Mouse (Mus musculus) testis, postnatal 14 days (tissue): ENCODE data around the gene Gpr62.
"Not testable (repeated sequence)": the region's sequence is repeated elsewhere in the genome, so short reads cannot be mapped to it uniquely, and the experiment has no call there.

Experiments
- DNase-seq: peaks from one replicate; pipeline ENCODE4 v3.0.0; 2021; ENCODE audit warnings: low spot score

The Gpr62 gene

DNA sequence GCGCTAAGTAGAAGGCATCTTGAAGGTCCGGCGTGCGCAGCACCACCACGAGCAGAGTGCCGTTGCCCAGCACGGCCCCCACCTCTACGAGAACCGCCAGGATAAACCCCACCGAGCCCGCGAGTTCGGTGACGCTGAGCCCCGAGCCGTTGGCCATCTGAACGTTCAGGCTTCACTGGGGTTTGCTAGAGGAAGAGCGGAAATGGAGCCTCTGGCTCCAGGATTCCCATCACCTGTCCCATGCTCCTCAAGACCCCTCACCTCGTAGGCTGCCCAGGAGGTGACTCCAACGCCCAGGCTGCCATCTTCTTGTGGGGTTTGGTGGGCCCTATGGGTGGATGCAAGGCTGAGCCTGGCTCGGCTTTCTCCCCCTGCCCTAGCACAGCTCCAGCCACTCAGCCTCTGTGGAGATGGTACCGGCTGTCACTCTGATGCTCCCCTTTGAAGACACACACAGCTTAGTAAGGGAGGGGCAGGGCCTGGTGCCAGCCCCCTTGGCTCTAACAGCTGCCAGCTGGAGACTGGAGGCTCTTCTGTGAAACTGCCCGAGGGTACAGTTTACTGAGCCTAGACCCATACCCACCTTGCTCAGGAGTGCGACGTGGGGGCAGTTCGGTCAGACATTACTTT lies at the start of gene Gpr62:
Gene Gpr62, minus strand, starts transcription at position 368 of the 630 bp plus-strand sequence.
- no peak for DNase-seq

DNA sequence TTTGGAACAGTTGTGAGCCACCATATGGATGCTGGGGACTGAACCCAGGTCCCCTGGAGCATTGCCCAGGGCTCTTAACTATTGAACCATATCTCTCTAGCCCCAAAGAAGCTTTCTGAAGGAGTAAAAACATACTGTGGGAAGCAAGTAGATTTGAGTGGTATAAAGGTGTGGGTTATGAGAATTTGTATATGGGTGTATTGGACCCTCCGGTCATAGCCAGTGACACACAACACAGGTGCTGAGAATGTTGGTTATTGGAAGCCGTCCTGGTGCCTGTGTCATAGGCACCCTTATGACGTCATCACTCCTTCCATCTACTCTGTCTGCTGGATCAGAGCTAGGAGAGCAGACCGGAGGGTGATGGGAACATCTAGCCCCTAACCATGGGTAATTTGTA lies 48.5 kb upstream of the Gpr62 start, which contains the start of gene Iqcf5:
Gene Iqcf5, plus strand, starts transcription at position 301 of the 400 bp plus-strand sequence.
- DNase-seq = no peak

DNA sequence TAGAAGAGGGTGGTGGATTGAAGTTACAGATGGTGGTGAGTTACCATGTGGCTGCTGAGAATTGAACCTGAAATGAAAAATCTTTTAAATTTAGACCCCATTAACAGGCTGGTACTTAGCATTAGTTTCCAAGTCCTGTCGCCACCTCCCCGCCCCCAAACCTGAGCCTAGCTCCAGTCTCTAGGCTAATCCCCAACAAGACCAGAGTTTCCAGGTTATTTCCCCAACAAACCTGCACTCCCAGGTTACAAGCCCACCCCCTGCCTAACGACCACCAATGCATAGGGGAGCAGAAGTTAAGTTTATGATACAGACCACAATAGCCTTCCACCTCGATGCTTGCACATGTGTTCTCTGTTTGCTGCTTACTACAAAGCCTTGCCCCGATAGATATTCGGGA lies 47.8 kb upstream of the Gpr62 start:
- no peak for DNase-seq

DNA sequence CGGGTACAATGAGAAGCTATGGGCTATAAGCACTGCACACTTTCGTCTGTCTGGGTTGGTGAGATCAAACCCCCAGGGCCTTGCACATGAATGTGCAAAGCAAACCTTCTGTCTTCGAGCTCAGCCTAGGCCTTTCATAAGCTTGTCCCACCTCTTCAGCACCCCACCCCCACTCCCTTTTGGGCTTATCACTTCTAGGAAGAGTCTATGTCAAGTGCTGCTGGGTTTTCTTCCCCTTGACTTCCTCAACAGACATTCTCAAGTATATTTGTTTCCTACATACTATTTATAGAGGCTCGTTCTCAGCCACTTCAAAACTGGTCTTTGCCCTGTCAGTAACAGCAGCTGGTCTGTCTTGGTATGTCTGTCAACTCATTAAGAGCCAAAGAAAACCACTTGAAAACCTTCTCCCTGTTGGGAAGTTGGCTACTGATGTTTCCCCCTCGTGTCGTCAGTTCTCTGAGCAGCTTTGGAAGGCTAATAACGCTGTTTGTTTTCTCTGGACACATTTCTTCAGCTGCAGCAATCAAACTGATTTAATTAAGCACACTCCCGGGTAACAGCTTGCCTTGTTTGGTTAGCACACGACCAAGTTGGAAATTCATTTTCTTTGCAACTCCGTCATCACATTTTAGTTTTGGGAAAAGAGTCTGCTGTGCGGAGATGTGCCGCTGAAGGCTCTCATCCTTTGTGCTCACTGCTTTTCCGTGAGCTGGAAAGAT lies 47.2 kb upstream of the Gpr62 start:
- no peak for DNase-seq

GRCm38 (mm10) chr9:106509356-106509755 lies 43.6 kb upstream of the Gpr62 start:
- no peak for DNase-seq

DNA sequence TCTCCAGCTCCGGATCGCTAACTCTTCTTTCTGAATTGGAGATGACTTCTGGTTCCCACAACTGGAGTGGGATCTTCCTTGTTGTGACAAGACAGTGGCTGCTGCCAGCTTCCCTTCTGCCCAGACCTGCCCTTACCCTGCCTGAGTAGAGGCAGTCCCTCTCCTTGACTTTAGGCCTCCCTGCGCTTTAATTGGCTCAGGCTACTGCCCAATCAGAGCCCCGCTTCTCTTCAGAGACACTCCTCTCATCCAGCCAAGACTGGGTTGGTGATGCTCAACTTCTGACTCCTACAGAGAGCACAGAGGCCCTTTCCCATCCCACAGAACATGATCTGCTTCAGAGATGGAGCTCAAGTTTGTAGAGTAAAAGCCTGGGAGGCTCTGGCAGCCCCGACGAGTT lies 38.5 kb upstream of the Gpr62 start:
- DNase-seq = no peak

DNA sequence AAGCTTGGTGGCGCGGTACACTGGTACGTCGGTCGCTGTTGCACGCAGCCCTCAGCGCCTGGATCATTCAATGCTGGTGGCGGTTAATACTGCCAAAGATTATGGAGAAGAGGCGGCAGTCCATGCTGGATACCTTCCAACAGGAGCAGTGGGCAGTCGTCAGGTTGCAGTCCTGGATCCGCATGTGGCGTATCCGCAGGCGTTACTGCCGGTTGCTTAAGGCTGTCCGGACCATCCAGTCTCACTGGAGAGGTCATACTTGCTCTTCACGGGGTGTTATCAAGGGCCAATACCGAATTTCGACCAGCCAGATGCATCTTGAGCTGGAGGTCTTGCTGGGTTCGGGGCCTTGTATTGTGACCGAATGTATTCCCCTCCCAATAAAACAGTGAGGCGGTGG lies 36.1 kb upstream of the Gpr62 start:
- no peak for DNase-seq

GRCm38 (mm10) chr9:106499667-106500066 lies 33.9 kb upstream of the Gpr62 start, which contains the start of gene Iqcf1:
TSS of gene Iqcf1 (plus strand) at chr9:106499967.
- no peak for DNase-seq

- DNase-seq = not testable (repeated sequence)
Observed at GRCm38 (mm10) chr9:106487602-106488001, 21.9 kb upstream of the Gpr62 start.

DNA sequence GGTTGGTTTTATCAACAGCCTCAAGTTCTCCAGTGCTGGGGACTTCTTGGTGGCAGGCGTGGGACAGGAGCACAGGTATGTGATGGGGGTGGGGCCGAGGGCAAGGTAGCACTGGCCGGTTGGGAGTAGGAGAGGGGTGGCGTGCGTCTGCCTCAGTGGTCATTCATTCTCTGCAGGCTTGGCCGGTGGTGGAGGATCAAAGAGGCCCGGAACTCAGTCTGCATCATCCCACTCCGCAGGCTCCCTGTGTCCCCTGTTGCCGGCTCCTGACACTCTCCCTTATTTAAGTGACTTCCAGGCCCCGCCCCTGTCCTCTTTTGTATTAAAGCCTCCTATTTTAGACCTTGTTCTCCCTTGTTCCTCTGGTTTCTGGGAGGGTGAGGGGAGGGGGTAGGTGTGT lies 19.3 kb upstream of the Gpr62 start:
- DNase-seq = no peak

- DNase-seq = no peak
Observed at GRCm38 (mm10) chr9:106483606-106484005, 17.9 kb upstream of the Gpr62 start.

GRCm38 (mm10) chr9:106483136-106483535 lies 17.4 kb upstream of the Gpr62 start:
- DNase-seq = no peak

- no peak for DNase-seq
Observed at GRCm38 (mm10) chr9:106482578-106483115, 16.9 kb upstream of the Gpr62 start.

DNA sequence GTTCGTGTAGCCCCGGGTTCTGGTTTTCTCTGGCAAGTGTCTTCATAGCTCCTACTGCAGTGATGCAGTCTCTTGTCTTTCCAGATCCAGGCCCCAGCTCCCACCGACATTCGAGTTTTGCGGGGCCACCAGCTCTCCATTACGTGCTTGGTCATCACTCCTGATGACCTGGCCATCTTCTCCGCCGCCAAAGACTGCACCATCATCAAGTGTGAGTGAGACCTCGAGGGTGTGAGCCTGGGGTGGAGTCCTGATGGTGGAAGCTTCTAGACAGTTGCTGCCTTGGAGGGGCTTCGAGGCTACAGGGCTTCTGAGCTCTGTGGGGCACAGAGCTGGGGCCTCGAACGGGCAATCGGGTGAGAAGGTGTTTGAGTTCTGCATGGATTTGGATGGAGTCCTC lies 15.9 kb upstream of the Gpr62 start:
- no peak for DNase-seq

- no peak for DNase-seq
Observed at GRCm38 (mm10) chr9:106481075-106481474, 15.3 kb upstream of the Gpr62 start.

DNA sequence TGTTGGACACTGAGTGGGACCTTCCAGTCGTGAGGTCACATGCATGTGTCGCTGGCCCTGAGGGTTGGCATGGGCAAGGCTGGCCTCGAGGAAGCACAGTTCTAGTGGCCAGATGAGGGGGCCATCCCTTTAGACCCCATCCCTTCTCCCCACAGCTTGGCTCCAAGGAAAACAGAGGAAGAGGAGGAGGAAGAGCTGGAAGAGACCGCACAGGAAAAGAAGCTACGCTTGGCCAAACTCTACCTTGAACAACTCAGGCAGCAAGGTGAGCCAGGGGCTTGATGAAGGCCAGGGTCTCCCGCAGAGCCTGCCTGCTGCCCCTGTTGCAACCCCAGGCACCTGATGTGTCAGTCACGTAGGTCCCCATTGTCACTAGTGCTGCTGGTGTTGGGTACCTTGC lies 14.8 kb upstream of the Gpr62 start:
- no peak for DNase-seq

DNA sequence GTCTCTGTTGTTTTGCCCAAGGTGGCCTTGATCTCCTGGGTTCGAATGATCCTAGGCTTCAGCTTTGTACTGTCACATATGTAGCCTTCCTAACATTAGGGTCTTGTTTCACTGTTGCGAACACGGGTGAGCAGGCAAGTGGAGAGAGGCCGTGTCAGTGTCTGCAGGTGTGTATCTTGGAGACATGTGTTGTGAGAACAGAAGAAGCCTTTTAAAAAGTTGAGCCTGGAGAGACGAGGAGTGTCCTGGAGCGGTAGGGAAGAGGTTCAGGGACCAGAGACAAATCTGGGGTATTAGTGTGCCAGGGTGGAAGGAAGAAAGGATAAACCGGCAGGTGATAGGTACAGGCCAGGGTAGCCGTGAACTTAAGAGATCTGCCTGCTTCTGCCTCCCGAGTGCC lies 12.4 kb upstream of the Gpr62 start:
- DNase-seq = no peak

DNA sequence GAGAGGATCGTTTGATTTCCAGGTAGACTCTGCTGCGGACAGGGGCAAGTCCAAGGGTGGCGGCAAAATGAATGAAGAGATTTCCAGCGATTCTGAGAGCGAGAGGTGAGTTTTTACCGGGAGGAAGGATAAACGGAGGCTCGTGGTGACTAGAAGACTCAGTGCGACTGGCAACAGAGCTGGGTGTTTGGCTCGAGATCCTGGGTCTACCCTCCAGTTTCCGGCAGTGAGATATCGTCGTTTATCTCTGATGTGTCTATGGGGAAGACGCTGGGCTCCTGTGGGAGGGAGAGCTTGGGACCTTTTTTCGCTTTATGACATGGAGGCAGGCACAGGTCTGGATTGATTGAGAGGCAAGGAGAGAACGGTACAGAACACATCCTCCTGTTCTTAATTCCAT lies 11.9 kb upstream of the Gpr62 start:
- DNase-seq = no peak

GRCm38 (mm10) chr9:106476924-106477484 lies 11.3 kb upstream of the Gpr62 start, which contains the start of gene Parp3:
TSS of gene Parp3 (minus strand) at chr9:106476949.
- peak; percentile 100 for DNase-seq

GRCm38 (mm10) chr9:106476002-106476923 lies 10.5 kb upstream of the Gpr62 start:
- no peak for DNase-seq

DNA sequence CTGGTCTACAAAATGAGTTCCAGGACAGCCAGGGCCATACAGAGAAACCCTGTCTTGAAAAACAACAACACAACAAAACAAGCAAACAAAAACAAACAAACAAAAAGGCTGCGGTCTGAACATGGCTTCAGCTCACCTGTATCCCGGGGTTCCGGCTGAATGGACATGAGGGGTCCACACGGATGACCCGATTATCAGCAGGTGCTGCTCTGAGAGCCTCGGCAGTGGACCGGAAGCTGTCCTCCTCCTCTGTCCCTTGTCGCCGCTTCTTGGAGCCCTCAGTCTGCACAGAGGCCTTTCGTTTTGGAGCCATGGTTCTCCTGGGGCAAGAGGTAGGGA lies 9.9 kb upstream of the Gpr62 start, which contains the start of gene Rrp9:
Gene Rrp9, plus strand, starts transcription at position 301 of the 339 bp plus-strand sequence.
- no peak for DNase-seq

GRCm38 (mm10) chr9:106475046-106475445 lies 9.3 kb upstream of the Gpr62 start:
- peak; percentile 35 for DNase-seq
